Mouse (Mus musculus) retina, postnatal 7 days (tissue): ENCODE measurements around the gene Pou1f1.

Experiments
- DNase-seq: peaks from one replicate; pipeline ENCODE4 v3.0.0-alpha.2; 2012; ENCODE audit warnings: low read depth, low spot score

Pou1f1 gene

GRCm38 (mm10) chr16:65564306-65564705, 44.0 kb downstream of the Pou1f1 start:
- DNase-seq: no peak

GRCm38 (mm10) chr16:65564951-65565350, 44.6 kb downstream of the Pou1f1 start:
- no peak for DNase-seq

GRCm38 (mm10) chr16:65568853-65569252, 48.5 kb downstream of the Pou1f1 start:
- no peak for DNase-seq

- DNase-seq: no peak
These were observed 57.2 kb downstream of the Pou1f1 start for GRCm38 (mm10) chr16:65577298-65578029.
